Mouse (Mus musculus) olfactory bulb, adult 2 months (tissue): Measurements from ENCODE around the gene Coq4.

Source experiments
- CTCF ChIP-seq: fragments of 200-500 bp; IDR thresholded peaks from 2 replicates; pipeline ENCODE4 v1.5.1; 2012; ENCODE audit warnings: low read depth, mild to moderate bottlenecking, low read length, moderate library complexity; ENCODE audit not compliant: insufficient read depth
- POLR2A ChIP-seq: fragments of 200-500 bp; IDR thresholded peaks from 2 replicates; pipeline ENCODE4 v1.6.1; 2012; ENCODE audit warnings: mild to moderate bottlenecking, low read depth, low read length, moderate library complexity; ENCODE audit not compliant: insufficient read depth

- TF ChIP-seq POLR2A (no peak), CTCF (no peak)
Measured at GRCm38 (mm10) chr2:29802827-29803201, 15.5 kb downstream of the Coq4 start.
